Mouse (Mus musculus): Measurements from ENCODE around the gene Zfp467. TPM values are rescaled to one million over a fixed set of nuclear protein-coding genes. Genes with fewer than 3 reads are reported as not detected.

The Zfp467 gene
- 1.8 and 2.8 TPM in 2 replicates for total RNA-seq (2017)

GRCm38 (mm10) chr6:48445181-48446101, at the start of gene Zfp467:
Zfp467 (minus strand) TSS chr6:48445825.
- ATAC-seq (replicated peaks; ENCODE audit: low read depth, poor library complexity, severe bottlenecking), result 0 out of 2 replicates have a peak, but pooled peaks have one; percentile 8

DNA sequence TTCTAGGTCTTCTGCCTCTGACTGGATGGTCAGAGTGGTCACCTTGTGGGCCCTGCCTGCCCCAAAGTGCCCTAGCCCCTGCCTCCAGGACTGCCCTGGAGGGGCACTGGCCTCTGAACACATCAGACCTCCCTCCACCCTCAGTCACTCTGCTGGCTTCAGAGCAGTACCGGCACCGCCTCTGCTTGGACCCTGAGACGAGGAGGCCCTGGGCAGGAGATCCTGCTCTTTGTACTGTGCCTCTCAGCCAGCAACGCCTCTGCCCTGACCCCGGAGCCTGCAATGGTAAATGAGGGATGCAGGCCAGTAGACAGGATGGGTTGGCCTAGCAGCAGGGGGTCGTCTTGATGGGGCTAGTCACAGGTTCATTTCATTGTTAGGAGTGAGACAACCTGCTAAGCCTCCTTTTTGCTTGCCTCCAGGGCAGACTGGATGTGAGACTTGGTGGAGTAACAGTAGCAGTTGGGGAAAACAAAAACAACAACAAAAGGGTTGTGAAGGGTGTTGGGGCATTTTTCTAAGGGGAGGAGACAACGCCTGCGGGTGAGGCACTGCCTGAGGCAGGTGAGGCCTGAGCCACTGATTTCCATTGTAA, 47.6 kb upstream of the Zfp467 start:
- ATAC-seq (replicated peaks; ENCODE audit: low read depth, poor library complexity, severe bottlenecking), result no peak

DNA sequence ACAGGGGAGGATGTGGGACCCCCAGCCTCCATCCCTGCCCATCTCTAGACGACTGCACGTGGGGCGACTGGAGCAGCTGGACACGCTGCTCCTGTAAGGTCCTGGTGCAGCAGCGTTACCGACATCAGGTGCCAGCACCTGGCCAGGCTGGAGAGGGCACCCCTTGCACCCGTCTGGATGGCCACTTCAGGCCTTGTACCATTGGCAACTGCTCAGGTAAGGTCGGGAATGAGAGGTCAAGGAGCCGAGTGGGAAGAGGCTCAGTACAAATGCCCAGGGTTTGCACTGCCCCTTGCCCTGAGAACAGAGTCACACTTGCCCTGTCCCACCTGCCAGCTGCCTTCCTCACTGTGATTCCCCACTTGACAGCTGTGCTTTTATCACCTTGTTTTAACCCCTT, 45.7 kb upstream of the Zfp467 start:
- ATAC-seq (replicated peaks; ENCODE audit: low read depth, poor library complexity, severe bottlenecking), result no peak

DNA sequence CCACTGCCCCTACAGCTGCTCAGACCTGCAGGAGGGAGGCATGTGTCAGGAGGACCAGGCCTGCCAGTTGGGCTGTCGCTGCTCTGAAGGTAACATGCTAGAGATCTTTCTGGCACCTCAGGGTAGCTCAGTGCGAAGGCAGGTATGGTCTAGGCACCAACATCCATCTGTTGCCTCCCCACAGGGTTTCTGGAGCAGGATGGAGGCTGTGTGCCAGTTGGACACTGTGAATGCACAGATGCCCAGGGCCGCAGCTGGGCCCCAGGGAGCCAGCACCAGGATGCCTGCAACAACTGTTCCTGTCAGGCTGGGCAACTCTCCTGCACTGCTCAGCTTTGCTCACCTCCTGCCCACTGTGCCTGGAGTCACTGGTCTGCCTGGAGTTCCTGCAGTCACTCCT, 44.1 kb upstream of the Zfp467 start:
- no peak for ATAC-seq (replicated peaks; ENCODE audit: low read depth, poor library complexity, severe bottlenecking)

GRCm38 (mm10) chr6:48487747-48488725, 42.4 kb upstream of the Zfp467 start:
- peak; percentile 30 for ATAC-seq (replicated peaks; ENCODE audit: low read depth, poor library complexity, severe bottlenecking)

- peak; percentile 49 for ATAC-seq (replicated peaks; ENCODE audit: low read depth, poor library complexity, severe bottlenecking)
Observed at GRCm38 (mm10) chr6:48482501-48482900, 36.9 kb upstream of the Zfp467 start.

DNA sequence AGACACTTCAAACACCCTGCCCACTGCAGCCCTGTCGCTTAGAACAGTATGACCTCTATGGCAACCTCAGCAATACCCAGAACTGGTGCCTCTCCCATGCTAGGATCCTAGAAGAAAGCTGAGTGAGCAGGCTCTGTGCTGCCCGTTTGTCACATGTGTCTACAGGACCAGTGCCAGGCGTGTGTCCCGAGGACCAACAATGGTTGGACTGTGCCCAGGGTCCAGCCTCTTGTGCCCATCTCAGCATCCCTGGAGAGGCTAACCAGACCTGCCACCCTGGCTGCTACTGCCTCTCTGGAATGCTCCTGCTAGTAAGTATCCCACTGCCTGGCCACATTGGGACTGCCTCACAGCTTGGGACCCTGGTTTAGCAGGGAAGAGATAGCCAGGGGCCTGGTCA, 32.8 kb upstream of the Zfp467 start:
- ATAC-seq (replicated peaks; ENCODE audit: low read depth, poor library complexity, severe bottlenecking), result no peak

GRCm38 (mm10) chr6:48470739-48471138, 25.1 kb upstream of the Zfp467 start:
- no peak for ATAC-seq (replicated peaks; ENCODE audit: low read depth, poor library complexity, severe bottlenecking)

- no peak for ATAC-seq (replicated peaks; ENCODE audit: low read depth, poor library complexity, severe bottlenecking)
Observed at GRCm38 (mm10) chr6:48467490-48467889, 21.9 kb upstream of the Zfp467 start.

DNA sequence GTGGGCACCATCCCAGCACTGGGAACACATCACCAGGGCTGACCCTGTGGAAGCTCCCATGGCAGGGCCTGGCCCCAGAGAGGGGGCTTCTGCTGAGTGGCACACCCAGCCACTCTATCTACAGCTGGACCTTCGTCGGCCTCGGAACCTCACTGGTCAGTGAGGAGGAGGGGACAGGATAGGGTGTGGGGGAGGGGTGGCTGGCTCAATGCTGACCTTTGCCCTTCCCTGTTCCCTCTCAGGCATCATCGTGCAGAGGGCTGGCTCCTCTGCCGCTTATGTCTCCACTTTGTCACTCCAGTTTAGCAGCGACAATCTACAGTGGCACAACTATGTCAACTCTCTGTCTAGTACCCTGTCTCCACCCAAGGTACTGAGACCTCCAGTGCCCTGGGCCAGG, 21.1 kb upstream of the Zfp467 start:
- ATAC-seq (replicated peaks; ENCODE audit: low read depth, poor library complexity, severe bottlenecking), result no peak

DNA sequence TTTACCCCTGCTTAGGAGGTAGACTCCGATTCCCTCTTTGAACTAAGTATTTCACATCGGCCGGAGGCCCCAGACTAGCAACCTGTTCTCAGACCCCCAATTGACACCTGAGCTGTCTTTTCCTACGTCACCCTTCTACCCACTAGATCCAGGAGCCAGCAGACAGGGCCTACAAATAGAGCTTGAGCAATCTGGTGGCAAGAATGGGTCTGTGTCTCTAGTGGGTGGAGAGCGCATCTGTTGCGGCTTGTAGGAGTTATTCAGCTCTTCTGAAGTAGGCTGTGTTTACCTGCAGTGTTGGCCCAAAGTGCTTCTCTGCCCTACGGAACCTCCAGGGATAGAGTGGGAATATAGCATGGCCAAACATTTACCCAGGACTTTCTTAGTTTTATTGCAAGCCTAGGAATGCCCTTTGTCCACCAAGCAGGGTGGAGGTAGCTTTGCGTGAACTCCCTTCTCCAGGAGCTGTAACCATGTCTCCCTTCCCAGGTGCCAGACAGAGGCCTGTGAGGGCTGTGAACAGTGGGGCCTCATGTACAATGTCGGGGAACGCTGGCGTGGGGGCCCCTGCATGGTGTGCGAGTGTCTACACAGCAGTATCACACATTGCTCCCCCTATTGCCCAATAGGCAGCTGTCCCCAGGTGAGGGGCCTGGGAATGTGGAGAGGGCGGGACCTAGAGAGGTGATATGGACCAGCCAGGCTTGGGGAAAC, 19.5 kb upstream of the Zfp467 start:
- no peak for ATAC-seq (replicated peaks; ENCODE audit: low read depth, poor library complexity, severe bottlenecking)

GRCm38 (mm10) chr6:48452771-48453170, 7.1 kb upstream of the Zfp467 start:
- ATAC-seq (replicated peaks; ENCODE audit: low read depth, poor library complexity, severe bottlenecking), result no peak

- no peak for ATAC-seq (replicated peaks; ENCODE audit: low read depth, poor library complexity, severe bottlenecking)
Observed at GRCm38 (mm10) chr6:48452151-48452550, 6.5 kb upstream of the Zfp467 start.

DNA sequence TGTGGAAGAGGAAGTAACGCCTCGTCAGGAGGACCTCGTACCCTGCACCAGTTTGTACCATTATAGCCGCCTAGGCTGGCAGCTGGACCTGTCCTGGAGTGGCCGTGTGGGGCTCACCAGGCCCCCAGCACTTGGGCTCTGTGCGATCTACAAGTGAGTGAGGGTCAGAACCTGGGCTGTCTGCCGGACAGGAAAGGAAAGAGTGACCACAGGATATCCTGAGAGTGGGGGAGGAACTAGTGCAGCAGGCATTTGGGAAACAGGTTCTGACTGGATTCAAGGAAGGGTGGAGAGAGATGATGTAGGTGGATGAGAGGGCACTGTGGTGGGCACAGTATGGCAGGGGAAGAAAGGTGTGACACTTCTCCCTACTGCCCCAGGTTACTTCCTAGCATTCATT, 2.9 kb upstream of the Zfp467 start:
- no peak for ATAC-seq (replicated peaks; ENCODE audit: low read depth, poor library complexity, severe bottlenecking)

DNA sequence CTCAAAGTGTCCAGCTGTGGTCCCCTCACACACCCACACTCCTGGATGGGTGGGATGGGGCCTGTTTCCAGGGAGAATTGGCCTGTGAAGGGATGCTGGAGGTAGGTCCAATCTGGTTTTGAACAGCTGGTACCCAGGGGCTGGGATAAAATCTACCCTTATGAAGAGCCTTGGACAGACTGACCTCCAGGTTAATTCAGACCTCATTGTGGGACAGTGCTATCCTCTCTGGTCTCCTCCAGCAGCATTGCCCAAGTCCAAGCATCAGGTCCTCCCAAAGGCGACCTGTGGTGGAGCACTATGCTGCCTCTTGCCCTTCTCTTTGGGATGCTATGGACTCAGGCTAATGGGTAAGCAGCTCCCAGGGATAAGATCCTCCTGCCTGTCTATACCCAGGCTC, 2.3 kb upstream of the Zfp467 start, which contains the start of gene Sspo:
TSS of gene Sspo (plus strand) at position 301 of the 400 bp plus-strand sequence.
- ATAC-seq (replicated peaks; ENCODE audit: low read depth, poor library complexity, severe bottlenecking), result no peak

- ATAC-seq (replicated peaks; ENCODE audit: low read depth, poor library complexity, severe bottlenecking), result no peak
Observed at GRCm38 (mm10) chr6:48446896-48447295, 1.3 kb upstream of the Zfp467 start.

DNA sequence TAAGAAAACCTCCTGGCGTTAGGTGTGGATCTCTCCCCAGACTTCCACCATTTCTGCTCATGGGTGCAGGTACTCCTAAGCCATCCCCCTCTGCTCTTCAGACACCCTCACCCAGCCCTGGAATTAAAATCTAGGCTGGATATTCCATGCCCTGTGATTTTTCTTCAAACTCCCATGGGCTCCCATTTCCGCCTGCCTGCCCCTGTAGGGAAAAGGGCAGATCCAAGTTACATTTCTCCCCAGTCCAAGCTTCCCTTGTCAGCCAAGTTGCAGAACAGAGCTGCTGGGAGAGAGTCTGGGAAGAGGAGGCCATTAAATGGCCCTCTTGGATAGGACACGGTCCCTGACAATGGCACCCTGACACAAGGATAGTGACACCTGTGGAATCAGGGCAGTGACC, 631 bp upstream of the Zfp467 start:
- ATAC-seq (replicated peaks; ENCODE audit: low read depth, poor library complexity, severe bottlenecking), result no peak

GRCm38 (mm10) chr6:48444310-48445180, 1.1 kb downstream of the Zfp467 start:
- peak; percentile 14 for ATAC-seq (replicated peaks; ENCODE audit: low read depth, poor library complexity, severe bottlenecking)
